Mouse (Mus musculus): ENCODE measurements around the gene Dcaf10. TPM values are rescaled to one million over a fixed set of nuclear protein-coding genes. Genes with fewer than 3 reads are reported as not detected.
A peak's percentile ranks its signal among the peaks of the same experiment; 100 is the strongest.

Gene Dcaf10
- polyA plus RNA-seq, 1 experiment from 2014 or later: 13.9 TPM

- H3K4me1 ChIP-seq (ENCODE audit: control insufficient read depth, insufficient read depth, low read length): 0 out of 2 replicates have a peak, but pooled peaks cover 3% of the 10 kb centered on the region
- DNase-seq (ENCODE audit: low spot score) (peak; percentile 83), ATAC-seq (ENCODE audit: insufficient number of reproducible peaks, low FRiP score, low TSS enrichment, low read depth) (no peak; the same call in 1 of the 2 replicates)
- no peaks in the 10 kb centered on the region for H3K27me3 ChIP-seq (ENCODE audit: control insufficient read depth, insufficient read depth, low read length)
- no peak overlapping the region for H3K4me3 ChIP-seq (ENCODE audit: low read depth, low read length)
- whole genome bisulfite sequencing: 31% methylated on average over 10 of the region's 11 CpGs
- no peak overlapping the region for H3K27ac ChIP-seq (replicated peaks; ENCODE audit: low read depth, low read length)
- H3K9ac ChIP-seq (ENCODE audit: low read length): no peak overlapping the region
- H3K36me3 ChIP-seq (ENCODE audit: control insufficient read depth, insufficient read depth, low read length): no peaks in the 10 kb centered on the region
- H3K4me2 ChIP-seq (ENCODE audit: low read depth, severe bottlenecking): no peak overlapping the region
- H3K9me3 ChIP-seq (ENCODE audit: control insufficient read depth, low read length): no peaks in the 10 kb centered on the region
These were observed 76.5 kb downstream of the Dcaf10 start for GRCm38 (mm10) chr4:45418229-45418950.

DNA sequence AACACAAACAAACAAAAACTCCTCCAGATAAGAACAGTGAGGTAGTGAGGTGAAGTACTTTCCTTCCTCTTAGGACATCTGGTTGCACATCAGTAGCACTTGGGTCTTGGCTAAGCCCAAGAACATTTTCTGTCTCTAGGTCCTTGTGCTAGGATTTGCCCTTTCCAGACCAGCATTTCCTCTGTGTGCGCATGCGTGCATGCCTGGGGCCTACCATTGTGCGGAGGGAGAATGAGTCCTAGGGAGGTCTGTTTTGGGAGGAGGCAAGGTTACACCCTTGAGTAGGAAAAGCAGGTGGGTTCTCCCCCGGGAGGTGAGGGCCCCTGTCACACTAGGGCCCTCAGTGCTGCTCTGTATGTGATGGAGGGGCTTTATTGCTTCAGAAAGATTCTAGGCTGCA is 77.2 kb downstream of the Dcaf10 start:
- ATAC-seq (ENCODE audit: insufficient number of reproducible peaks, low FRiP score, low TSS enrichment, low read depth): no peak
- no peaks in the 10 kb centered on the region for H3K36me3 ChIP-seq (ENCODE audit: control insufficient read depth, insufficient read depth, low read length)
- no peak overlapping the region for H3K27ac ChIP-seq (replicated peaks; ENCODE audit: low read depth, low read length)
- 86% methylated on average over 4 of the region's 4 CpGs for WGBS
- H3K4me2 ChIP-seq (ENCODE audit: low read depth, severe bottlenecking): no peak overlapping the region
- no peak for DNase-seq (ENCODE audit: low spot score)
- H3K9me3 ChIP-seq (ENCODE audit: control insufficient read depth, low read length): no peaks in the 10 kb centered on the region
- H3K27me3 ChIP-seq (ENCODE audit: control insufficient read depth, insufficient read depth, low read length): no peaks in the 10 kb centered on the region
- H3K4me1 ChIP-seq (ENCODE audit: control insufficient read depth, insufficient read depth, low read length): 0 out of 2 replicates have a peak, but pooled peaks cover 3% of the 10 kb centered on the region
- no peak overlapping the region for H3K9ac ChIP-seq (ENCODE audit: low read length)
- H3K4me3 ChIP-seq (ENCODE audit: low read depth, low read length): no peak overlapping the region

GRCm38 (mm10) chr4:45420733-45421132 is 78.8 kb downstream of the Dcaf10 start:
- Histone ChIP-seq H3K27me3 (ENCODE audit: control insufficient read depth, insufficient read depth, low read length) (no peaks in the 10 kb centered on the region), H3K36me3 (ENCODE audit: control insufficient read depth, insufficient read depth, low read length) (no peaks in the 10 kb centered on the region), H3K4me3 (ENCODE audit: low read depth, low read length) (no peak overlapping the region), H3K4me1 (ENCODE audit: control insufficient read depth, insufficient read depth, low read length) (0 out of 2 replicates have a peak, but pooled peaks cover 3% of the 10 kb centered on the region), H3K9ac (ENCODE audit: low read length) (no peak overlapping the region), H3K27ac (replicated peaks; ENCODE audit: low read depth, low read length) (no peak overlapping the region), H3K9me3 (ENCODE audit: control insufficient read depth, low read length) (no peaks in the 10 kb centered on the region), H3K4me2 (ENCODE audit: low read depth, severe bottlenecking) (no peak overlapping the region)
- ATAC-seq (ENCODE audit: insufficient number of reproducible peaks, low FRiP score, low TSS enrichment, low read depth) (no peak), DNase-seq (ENCODE audit: low spot score) (no peak)
- 57% methylated on average over 3 of the region's 3 CpGs for WGBS

DNA sequence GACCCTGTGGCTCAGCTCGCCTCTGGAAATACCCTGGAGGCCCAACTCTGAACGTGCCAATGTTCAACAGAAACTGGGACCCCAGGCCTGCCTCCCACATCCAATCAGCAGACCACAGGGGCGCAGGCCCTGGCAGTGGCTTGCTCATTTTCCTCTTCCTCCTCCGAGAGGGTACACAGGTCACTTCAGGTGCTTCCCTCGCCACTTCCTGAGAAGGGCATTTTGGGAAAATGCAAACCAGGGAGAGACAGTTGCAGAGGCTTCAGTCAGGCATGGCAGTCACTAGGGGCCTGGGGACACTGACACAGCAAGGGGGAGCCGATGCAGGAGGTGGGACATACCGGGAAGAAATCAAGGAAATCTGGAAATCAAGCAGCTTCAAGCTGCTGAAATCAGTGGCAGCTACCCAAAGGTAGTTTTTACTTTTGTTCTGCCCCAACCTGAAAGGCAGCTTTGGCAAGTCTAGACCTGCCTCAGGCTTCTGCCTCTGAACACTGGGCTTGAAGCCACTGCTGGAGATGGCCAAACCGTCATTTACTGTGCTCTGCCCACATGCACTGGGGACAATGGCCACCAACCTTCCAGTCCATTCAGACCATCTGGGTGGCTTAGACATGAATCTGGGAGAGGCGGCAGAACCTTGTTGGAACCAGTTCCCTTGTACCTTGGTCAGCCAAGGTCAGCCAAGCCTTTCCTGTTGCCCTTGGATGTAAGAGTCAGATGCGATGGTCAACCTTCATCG is 79.8 kb downstream of the Dcaf10 start:
- ATAC-seq (ENCODE audit: insufficient number of reproducible peaks, low FRiP score, low TSS enrichment, low read depth) (no peak), DNase-seq (ENCODE audit: low spot score) (no peak)
- Histone ChIP-seq H3K27ac (replicated peaks; ENCODE audit: low read depth, low read length) (no peak overlapping the region), H3K27me3 (ENCODE audit: control insufficient read depth, insufficient read depth, low read length) (no peaks in the 10 kb centered on the region), H3K9ac (ENCODE audit: low read length) (no peak overlapping the region), H3K4me1 (ENCODE audit: control insufficient read depth, insufficient read depth, low read length) (peaks cover 4% of the 10 kb centered on the region; the same call in 1 of the 2 replicates), H3K9me3 (ENCODE audit: control insufficient read depth, low read length) (no peaks in the 10 kb centered on the region), H3K36me3 (ENCODE audit: control insufficient read depth, insufficient read depth, low read length) (no peaks in the 10 kb centered on the region), H3K4me2 (ENCODE audit: low read depth, severe bottlenecking) (no peak overlapping the region), H3K4me3 (ENCODE audit: low read depth, low read length) (no peak overlapping the region)
- 77% methylated on average over 11 of the region's 11 CpGs for WGBS

DNA sequence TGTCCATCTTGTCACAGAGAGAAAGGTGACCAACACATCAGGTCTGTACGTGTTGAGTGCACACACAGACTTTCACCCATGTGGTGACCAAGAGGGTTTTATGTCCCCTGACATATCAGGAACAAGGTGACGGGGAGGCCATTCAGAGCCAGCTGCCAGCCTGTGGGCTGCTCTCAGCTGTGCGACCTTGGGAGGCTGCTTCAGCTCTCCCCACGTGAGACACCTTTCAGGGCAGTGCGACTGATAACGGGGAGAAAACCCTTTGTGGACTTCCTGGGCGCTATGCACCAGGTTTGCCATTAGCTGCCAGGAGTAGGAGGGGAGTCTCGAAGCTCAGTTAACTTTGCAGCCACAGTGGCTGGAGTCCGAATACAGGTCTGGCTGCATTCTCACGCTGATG is 80.7 kb downstream of the Dcaf10 start:
- no peak overlapping the region for H3K9ac ChIP-seq (ENCODE audit: low read length)
- no peak overlapping the region for H3K4me3 ChIP-seq (ENCODE audit: low read depth, low read length)
- no peaks in the 10 kb centered on the region for H3K9me3 ChIP-seq (ENCODE audit: control insufficient read depth, low read length)
- no peaks in the 10 kb centered on the region for H3K36me3 ChIP-seq (ENCODE audit: control insufficient read depth, insufficient read depth, low read length)
- peaks cover 10% of the 10 kb centered on the region for H3K4me1 ChIP-seq (ENCODE audit: control insufficient read depth, insufficient read depth, low read length)
- ATAC-seq (ENCODE audit: insufficient number of reproducible peaks, low FRiP score, low TSS enrichment, low read depth) (no peak), DNase-seq (ENCODE audit: low spot score) (no peak)
- H3K27ac ChIP-seq (replicated peaks; ENCODE audit: low read depth, low read length): no peak overlapping the region
- H3K4me2 ChIP-seq (ENCODE audit: low read depth, severe bottlenecking): no peak overlapping the region
- WGBS: 86% methylated on average over 10 of the region's 10 CpGs
- no peaks in the 10 kb centered on the region for H3K27me3 ChIP-seq (ENCODE audit: control insufficient read depth, insufficient read depth, low read length)

DNA sequence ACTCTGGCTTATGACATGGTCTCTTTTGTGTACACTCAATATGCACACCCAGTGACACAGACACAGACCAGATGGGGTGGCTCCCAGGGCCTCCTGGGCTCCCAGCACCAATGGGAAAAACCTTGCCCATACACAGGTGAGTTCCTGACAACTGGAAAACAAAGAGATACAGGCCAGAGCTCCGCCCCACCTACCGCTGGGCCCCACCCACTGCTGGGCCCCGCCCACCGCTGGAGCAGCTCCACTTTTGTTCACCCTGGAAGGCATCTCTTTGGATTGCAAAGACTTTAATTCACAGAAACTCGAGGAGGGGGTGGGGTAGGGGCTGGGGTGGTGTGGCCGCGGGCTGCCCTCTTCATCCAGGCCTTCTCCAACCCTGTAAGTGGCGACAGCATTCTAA is 81.5 kb downstream of the Dcaf10 start:
- no peak for DNase-seq (ENCODE audit: low spot score)
- Histone ChIP-seq H3K4me3 (ENCODE audit: low read depth, low read length) (no peak overlapping the region), H3K4me1 (ENCODE audit: control insufficient read depth, insufficient read depth, low read length) (peaks cover 10% of the 10 kb centered on the region), H3K4me2 (ENCODE audit: low read depth, severe bottlenecking) (no peak overlapping the region), H3K9ac (ENCODE audit: low read length) (no peak overlapping the region), H3K36me3 (ENCODE audit: control insufficient read depth, insufficient read depth, low read length) (no peaks in the 10 kb centered on the region), H3K27me3 (ENCODE audit: control insufficient read depth, insufficient read depth, low read length) (no peaks in the 10 kb centered on the region), H3K9me3 (ENCODE audit: control insufficient read depth, low read length) (no peaks in the 10 kb centered on the region), H3K27ac (replicated peaks; ENCODE audit: low read depth, low read length) (no peak overlapping the region)
- no peak for ATAC-seq (ENCODE audit: insufficient number of reproducible peaks, low FRiP score, low TSS enrichment, low read depth)
- 33% methylated on average over 8 of the region's 8 CpGs for WGBS

DNA sequence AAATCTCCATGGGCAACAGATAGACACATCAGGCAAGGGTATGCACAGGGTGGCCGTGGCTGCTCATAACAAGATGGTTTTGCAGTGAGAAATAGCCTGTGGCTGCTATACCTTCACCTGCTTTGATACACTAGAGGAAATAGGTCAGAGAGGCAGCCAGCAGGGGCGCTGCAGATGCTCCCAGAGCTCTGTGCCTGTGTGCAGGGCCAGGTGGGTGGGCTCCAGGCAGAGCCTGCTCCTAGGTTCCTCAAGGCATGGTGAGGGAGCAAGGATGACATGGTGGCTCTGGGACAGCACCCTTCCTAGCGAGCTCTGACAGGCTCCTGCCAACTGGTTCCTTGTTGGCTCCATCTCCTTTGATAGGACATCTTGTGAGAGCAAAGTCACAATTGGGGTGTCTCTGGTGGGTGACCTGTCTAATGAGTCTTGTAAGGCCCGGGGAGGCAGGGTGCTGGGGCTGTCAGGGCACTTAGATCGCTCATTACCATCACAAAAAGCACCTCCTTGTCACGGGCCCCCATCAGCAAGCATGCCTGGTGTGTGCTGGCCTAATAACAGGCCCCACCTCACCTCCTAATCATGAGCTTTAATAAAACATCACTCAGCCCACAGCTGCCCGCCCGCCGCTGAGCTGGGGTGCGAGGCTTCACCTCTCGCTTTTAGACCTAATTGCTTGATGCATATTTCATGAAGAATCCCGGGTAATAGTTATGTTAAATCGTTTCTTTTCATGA is 85.0 kb downstream of the Dcaf10 start:
- Histone ChIP-seq H3K9me3 (ENCODE audit: control insufficient read depth, low read length) (no peaks in the 10 kb centered on the region), H3K4me1 (ENCODE audit: control insufficient read depth, insufficient read depth, low read length) (peaks cover 10% of the 10 kb centered on the region), H3K27ac (replicated peaks; ENCODE audit: low read depth, low read length) (no peak overlapping the region), H3K27me3 (ENCODE audit: control insufficient read depth, insufficient read depth, low read length) (no peaks in the 10 kb centered on the region), H3K36me3 (ENCODE audit: control insufficient read depth, insufficient read depth, low read length) (no peaks in the 10 kb centered on the region), H3K4me3 (ENCODE audit: low read depth, low read length) (no peak overlapping the region), H3K9ac (ENCODE audit: low read length) (no peak overlapping the region), H3K4me2 (ENCODE audit: low read depth, severe bottlenecking) (no peak overlapping the region)
- no peak for ATAC-seq (ENCODE audit: insufficient number of reproducible peaks, low FRiP score, low TSS enrichment, low read depth)
- peak; percentile 75 for DNase-seq (ENCODE audit: low spot score)
- WGBS: 59% methylated on average over 13 of the region's 13 CpGs

Measured in limb, embryonic 11.5 days (tissue).